Mouse (Mus musculus): Measurements from ENCODE around the gene Cc2d2b. TPM values are rescaled to one million over a fixed set of nuclear protein-coding genes. Genes with fewer than 3 reads are reported as not detected.

Gene Cc2d2b
- not detected for polyA plus RNA-seq (2012; fragmentation: generic; extraction: Trizol)

GRCm38 (mm10) chr19:40748559-40748958 lies at the start of gene Cc2d2b:
Gene Cc2d2b (plus strand): TSS chr19:40748753.

GRCm38 (mm10) chr19:40830703-40831415 lies 82.3 kb downstream of the Cc2d2b start, which contains the start of gene Ccnj:
Gene Ccnj (plus strand): TSS chr19:40831279.

Other genes starting within 250 kb of the Cc2d2b start
- 1 to 10 TPM in 1 of 2 experiments, under 1 TPM in 1; 0.14 to 1.2 TPM for gene Sorbs1, start 235.0 kb upstream of the Cc2d2b start, polyA plus RNA-seq (2012; fragmentation: generic; extraction: Trizol)
- gene Aldh18a1, start 160.3 kb upstream of the Cc2d2b start, polyA plus RNA-seq (2012; fragmentation: generic; extraction: Trizol) = 10 to 100 TPM; 23.4 to 26.3 TPM
- 1 to 10 TPM; 1.8 to 5.9 TPM for gene Tctn3, start 136.5 kb upstream of the Cc2d2b start, polyA plus RNA-seq (2012; fragmentation: generic; extraction: Trizol)
- not detected for gene Entpd1, start 136.4 kb upstream of the Cc2d2b start, polyA plus RNA-seq (2012; fragmentation: generic; extraction: Trizol)
- 1 to 10 TPM in 1 of 2 experiments, under 1 TPM in 1; 0.18 to 1.3 TPM for gene Ccnj, start 82.5 kb downstream of the Cc2d2b start, polyA plus RNA-seq (2012; fragmentation: generic; extraction: Trizol)
- gene Zfp518a, start 146.0 kb downstream of the Cc2d2b start, polyA plus RNA-seq (2012; fragmentation: generic; extraction: Trizol) = under 1 TPM; 0.04 to 0.47 TPM
- 10 to 100 TPM in 1 of 2 experiments, 1 to 10 TPM in 1; 5.9 to 14.1 TPM for gene Blnk, start 245.8 kb downstream of the Cc2d2b start, polyA plus RNA-seq (2012; fragmentation: generic; extraction: Trizol)

All from C3H10T1/2 (cell line).